Mouse (Mus musculus) kidney, postnatal 25 days (tissue): ENCODE measurements around the gene Gm2381.
"Not testable (repeated sequence)": the region's sequence is repeated elsewhere in the genome, so short reads cannot be mapped to it uniquely, and the experiment has no call there.

Experiments
- DNase-seq, 2 experiments: peaks; one replicate each; pipeline ENCODE4 v3.0.0; 2021; ENCODE audit warnings: mixed read lengths in 2 of 2

The Gm2381 gene

GRCm38 (mm10) chr7:42866801-42867458 lies at the start of gene Gm2381:
Gene Gm2381, minus strand, starts transcription at chr7:42867234.
- not testable (repeated sequence) for DNase-seq

- not testable (repeated sequence) for DNase-seq
Observed at GRCm38 (mm10) chr7:42898067-42898466, 31.0 kb upstream of the Gm2381 start.

GRCm38 (mm10) chr7:42878090-42878489 lies 11.1 kb upstream of the Gm2381 start:
- no peak for DNase-seq

GRCm38 (mm10) chr7:42838366-42838765 lies 28.7 kb downstream of the Gm2381 start:
- not testable (repeated sequence) for DNase-seq

- no peak for DNase-seq
Observed at GRCm38 (mm10) chr7:42832221-42832620, 34.8 kb downstream of the Gm2381 start.

- DNase-seq: not testable (repeated sequence)
Observed at GRCm38 (mm10) chr7:42793425-42793824, 73.6 kb downstream of the Gm2381 start, which contains the start of gene Vmn2r62. Gene Vmn2r62, minus strand, starts transcription at chr7:42793525.
